Mouse (Mus musculus) large intestine, adult 2 months (tissue): ENCODE results near the gene Dnmt3a. TPM values are rescaled to one million over a fixed set of nuclear protein-coding genes. Genes with fewer than 3 reads are reported as not detected.
"Not testable (repeated sequence)": the region's sequence is repeated elsewhere in the genome, so short reads cannot be mapped to it uniquely, and the experiment has no call there.

Experiments
- DNase-seq: peaks from one replicate; pipeline ENCODE4 v3.0.0-alpha.2; 2012; ENCODE audit warnings: low read depth, low spot score
- WGBS: fragments of 180-500 bp; shearing (Covaris S2); methylation state at CpG from one replicate; pipeline ENCODE4 v1.1.7; 2018; 5-methylcytosine and 5-hydroxymethylcytosine counted together
- polyA plus RNA-seq: library from polyadenylated mRNA; depleted of rRNA; stranded (reverse); fragments of >200 nt; gene quantifications from 2 replicates; pipeline ENCODE4 v1.2.3, GENCODE M21; 2012

Dnmt3a gene
- polyA plus RNA-seq, 1 experiment = 5.7 TPM

DNA sequence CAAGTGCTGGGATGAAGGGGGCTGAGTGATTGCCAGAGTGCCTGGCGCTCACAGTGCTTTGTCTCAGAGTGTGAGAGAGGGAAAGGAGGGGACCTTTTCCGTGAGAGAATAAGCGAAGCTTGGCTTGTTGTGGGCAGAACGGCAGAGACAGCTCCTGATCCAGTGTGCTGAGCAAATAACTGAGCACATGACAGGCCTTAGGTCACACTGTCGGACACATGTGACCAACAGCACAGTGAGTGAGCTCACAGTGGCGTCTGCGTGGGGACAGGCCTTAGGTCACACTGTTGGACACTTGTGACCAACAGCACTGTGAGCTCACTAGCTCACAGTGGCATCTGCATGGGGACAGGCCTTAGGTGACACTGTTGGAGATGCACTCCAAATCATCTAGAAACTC is 88.7 kb downstream of the Dnmt3a start:
- no peak for DNase-seq
- 84% methylated on average over 7 of the region's 7 CpGs for WGBS

DNA sequence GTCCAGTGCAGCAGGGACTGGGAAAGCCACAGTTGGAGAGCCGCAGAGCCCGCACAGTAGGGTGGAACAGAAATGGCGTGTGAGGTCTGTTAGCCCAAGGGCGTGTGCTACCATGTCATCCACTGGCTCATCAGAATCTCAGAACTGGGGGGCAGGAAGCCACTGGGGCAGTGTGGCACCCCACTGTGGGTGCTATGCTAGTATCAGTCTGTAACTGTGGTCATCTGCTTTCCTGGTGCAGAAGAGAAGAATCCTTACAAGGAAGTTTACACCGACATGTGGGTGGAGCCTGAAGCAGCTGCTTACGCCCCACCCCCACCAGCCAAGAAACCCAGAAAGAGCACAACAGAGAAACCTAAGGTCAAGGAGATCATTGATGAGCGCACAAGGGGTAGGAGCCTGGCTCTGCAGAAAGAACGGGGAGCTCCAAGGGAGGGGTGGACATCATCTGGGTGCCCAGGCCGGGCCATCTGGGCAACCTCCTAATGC is 91.3 kb downstream of the Dnmt3a start:
- 85% methylated on average over 9 of the region's 9 CpGs for whole genome bisulfite sequencing

DNA sequence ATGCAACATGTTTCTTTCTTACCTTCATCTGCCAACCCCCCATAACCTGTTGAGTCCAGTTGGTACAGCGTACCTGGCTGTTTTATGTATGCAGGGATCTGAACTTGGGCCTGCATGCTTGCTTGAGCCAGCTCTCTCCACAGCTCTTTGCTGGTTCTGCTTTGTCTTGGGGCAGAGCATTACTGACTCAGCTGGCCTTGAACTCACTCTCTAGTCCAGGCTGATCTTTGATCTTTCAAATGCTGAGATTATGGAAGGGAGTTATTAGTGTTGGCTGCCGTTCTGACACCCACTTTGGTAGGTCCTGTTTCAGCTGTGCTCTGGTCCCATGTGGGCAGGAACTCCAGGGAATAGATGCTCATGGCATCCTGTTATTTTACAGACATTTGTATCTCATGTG is 93.0 kb downstream of the Dnmt3a start:
- DNase-seq = no peak
- 83% methylated on average over 2 of the region's 2 CpGs for WGBS

More for the DNA sequence above, 91.3 kb downstream of the Dnmt3a start:
- no peak for DNase-seq

DNA sequence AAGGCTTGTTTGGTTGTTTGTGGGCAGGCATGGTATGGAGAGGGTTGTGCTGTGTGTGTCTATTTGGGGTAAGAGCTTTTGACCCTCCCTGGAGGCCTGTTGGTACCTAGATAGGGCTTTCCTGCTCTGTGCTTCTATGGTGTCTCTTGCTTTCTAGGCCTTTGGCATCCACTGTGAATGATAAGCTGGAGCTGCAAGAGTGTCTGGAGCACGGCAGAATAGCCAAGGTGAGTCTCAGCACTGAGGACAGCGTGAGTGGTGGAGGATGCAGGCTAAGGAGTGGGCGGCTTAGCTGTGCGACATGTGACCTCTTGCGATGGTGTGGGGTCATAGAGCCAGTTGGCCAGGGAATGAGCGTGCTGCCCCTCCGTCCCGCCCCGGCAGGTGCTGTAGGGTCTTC is 99.6 kb downstream of the Dnmt3a start:
- DNase-seq = no peak
- WGBS = 92% methylated on average over 9 of the region's 9 CpGs

DNA sequence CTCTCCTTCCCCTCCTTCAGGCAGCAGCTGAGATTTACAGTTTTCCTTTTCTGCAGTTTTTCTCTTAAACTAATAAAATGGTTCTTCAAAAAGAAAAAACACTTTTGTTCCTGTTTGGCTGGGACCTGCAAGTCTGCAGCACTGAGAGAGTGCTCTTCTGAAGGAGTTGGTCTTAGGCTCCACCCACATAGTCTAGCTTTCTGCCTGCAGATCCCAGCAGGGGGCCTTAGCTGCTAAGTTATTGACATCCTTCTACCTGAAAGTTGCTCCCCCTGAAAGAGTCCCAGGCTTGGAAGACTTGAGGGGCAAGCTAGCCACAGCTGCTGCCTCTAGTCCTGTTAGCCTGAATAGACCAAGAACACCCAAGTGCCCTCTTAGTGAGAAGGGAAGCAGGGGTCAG is 100.5 kb downstream of the Dnmt3a start:
- no peak for DNase-seq

DNA sequence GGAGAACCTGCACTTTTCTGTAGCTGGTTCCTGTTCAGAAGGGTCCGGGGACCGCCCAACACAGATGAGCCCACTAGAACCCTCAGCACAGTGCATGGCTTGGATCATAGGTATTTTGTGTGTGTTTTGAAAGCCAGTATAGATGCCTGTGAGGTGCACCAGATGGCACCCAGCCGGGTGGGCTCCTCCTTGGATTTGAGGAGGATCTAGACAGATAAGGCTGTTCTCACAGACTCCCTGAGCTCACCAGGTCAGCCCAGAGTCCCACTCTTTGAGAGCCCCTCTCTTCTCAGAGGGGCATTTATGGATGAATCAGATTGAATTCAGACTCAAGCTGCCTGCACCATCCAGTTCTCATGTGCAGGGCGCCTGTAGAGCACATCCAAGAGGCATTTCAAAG is 101.2 kb downstream of the Dnmt3a start:
- WGBS = 93% methylated on average over 4 of the region's 4 CpGs
- DNase-seq = no peak

DNA sequence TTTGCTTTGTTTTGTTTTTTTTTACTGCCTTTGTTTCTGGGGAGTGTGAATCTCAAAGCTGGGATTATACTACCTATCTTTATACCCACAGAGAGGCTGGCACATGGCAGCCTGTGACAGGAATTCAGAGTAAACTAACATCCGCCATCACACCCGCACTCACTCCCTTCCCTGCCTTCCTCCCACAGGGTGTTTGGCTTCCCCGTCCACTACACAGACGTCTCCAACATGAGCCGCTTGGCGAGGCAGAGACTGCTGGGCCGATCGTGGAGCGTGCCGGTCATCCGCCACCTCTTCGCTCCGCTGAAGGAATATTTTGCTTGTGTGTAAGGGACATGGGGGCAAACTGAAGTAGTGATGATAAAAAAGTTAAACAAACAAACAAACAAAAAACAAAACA is 101.6 kb downstream of the Dnmt3a start:
- 86% methylated on average over 13 of the region's 13 CpGs for WGBS
- DNase-seq = no peak

DNA sequence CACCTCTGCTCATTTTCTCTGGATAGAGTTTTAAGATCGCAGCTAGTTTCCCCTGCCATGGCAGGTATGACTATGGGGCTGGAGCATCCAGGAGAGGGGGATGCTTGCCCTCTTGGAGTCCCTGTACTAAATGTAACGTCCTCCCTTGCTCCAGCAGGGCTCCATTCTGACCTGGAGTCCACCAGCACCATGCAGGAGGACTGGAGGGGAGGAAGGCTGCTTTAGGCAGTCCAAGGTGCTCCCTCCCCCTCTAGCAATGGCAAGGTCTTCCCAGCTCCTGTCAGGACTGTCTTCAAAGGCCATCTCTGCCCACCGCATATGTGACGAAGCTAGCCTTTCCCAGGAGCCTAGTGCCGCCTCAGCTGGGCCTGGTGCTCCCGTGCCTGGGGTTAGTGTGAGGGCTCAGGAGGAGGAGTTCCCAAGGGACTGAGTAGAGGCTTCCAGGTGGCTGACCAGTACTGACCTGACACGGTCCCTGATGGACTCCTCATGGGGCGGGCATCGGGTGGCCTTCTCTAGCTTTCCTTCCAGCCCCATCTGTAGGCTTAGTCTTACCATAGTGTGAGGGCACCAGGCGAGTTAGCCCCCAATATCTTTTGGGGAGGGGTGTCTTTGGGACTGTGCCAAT is 104.8 kb downstream of the Dnmt3a start:
- 82% methylated on average over 10 of the region's 10 CpGs for WGBS
- DNase-seq = no peak

DNA sequence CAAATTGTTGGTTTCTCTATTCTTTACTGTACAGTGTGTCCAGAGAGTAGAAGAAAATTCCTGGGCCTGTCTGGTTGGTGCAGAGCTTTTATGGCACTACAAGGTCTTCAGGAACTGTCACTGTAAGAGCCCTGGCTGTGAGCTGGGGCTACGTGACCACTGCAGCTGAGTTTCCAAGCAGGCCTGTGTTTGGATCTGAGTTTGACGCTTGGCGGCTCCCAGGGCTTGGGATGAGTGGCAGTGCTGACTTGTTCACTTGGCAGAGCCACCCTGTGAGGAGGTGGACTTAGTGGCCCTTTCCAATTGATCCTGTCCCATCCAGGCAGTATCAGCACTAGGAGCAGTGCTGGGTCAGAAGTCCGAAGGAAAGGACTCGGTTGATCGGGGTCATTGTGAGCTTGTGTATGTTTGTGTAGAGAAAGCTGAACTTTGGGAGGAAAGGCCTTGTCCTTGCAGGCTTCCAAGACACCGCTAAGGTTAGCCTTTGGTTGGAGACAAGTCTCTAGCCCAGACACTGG is 106.1 kb downstream of the Dnmt3a start:
- DNase-seq = no peak
- WGBS = 87% methylated on average over 7 of the region's 7 CpGs

DNA sequence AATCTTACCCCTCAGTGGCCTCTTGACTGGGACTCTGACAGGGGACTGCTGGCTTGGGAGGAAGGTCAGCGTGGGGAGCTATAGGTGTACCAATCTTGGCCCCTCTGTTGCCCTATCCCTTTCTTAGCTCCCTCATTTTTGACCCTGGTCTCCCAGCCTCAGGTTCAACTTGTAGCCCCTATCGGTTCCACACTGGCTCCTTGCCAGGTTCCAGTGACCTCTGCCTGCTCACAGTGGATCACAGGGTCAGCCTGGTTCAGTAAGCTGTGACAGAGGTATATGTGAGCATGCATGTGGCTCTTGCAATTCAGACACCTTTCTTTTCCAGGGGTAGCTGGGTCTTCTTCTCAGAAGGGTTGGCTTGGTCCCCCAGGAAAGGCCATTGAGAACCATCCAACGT is 110.0 kb downstream of the Dnmt3a start:
- 79% methylated on average over 3 of the region's 3 CpGs for WGBS
- DNase-seq = no peak

DNA sequence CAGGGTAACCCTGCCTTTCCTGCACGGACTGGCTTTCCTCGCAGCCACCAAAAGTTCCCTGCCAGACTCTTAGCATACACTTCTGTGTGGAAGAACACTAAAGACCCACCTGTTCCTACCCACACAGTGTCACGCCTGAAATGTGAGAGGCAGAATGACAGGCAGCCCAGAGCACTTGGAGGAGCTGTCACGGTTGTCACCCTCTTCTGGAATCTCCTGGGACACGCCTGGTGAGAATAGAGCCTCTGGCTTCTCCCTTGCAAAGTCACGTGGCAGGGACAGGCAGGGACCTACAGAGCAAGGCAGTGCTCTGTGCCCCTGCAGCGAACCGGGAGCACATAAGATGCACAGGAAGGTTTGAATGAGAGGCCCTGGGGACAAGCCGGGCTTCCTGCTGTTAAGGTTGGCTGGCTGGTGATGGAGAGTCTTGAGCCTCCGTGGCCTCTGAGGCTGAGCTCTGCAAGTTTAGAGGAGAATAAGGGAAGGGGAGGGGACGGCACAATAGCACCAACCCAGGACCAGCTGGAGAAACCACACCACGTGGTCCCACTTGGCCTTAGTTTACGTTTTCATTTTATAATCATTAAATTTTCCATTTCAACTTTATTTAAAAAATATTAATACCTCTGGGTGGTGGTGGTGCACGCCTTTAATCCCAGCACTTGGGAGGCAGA is 112.0 kb downstream of the Dnmt3a start:
- WGBS = 40% methylated on average over 14 of the region's 14 CpGs

DNA sequence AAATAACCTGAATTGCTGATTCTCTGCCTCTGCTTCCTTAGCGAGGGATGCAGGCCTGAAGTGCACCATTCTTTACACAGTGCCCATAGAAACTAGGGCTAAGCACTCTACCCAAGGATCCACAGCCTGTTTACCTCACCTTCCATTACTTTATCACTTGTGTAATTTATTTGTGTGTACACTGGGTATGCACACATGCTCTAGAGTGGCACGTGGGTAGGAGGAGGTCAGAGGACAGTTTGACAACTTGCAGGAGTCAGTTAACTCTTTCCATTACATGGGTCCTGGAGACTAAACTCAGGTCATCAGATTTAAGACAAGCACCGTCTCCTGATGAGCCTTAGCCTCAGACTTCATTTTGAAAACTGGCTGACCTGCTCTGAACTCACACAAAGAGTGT is 112.8 kb downstream of the Dnmt3a start:
- DNase-seq = no peak
- 60% methylated on average over 3 of the region's 3 CpGs for WGBS

More for the DNA sequence above, 112.0 kb downstream of the Dnmt3a start:
- DNase-seq = no peak

DNA sequence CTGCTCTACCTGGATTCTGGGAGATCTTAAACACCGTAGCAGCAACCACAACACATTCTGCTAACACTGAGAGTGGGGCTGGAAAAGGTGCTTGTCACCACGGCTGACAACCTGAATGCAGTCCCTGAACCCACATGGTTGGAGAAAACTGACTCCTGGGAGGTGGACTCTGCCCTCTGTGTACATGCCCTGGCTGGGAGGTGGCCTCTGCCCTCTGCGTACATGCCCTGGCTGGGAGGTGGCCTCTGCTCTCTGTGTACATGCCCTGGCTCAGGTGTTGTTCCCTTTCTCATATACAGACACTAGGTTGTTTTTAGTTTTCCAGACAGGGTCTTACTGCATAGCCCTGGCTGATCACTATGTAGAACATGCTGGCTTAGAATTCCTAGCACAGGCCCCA is 113.6 kb downstream of the Dnmt3a start:
- DNase-seq = no peak
- 42% methylated on average over 3 of the region's 3 CpGs for WGBS

DNA sequence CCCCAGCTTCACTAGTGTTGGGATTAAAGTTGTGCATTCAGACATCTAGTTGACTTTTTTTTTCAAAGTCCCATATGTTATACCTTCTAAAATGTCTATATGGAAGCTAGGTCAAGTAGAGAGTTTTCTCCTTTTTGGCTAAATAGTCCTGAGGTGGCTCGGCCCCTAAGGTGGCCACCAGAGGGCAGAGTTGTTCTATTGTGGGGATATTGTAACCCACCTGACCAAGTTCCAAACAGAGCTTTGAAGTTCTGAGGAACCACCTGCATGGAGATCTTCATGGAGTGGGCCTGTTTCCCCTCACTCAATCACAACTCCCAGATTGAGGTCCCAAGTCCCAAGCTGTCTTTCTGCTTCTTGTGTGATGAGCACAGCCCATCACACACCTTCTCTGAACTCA is 120.3 kb downstream of the Dnmt3a start:
- peak; percentile 22 for DNase-seq
- WGBS = 5% methylated on average over 1 of the region's 1 CpGs

DNA sequence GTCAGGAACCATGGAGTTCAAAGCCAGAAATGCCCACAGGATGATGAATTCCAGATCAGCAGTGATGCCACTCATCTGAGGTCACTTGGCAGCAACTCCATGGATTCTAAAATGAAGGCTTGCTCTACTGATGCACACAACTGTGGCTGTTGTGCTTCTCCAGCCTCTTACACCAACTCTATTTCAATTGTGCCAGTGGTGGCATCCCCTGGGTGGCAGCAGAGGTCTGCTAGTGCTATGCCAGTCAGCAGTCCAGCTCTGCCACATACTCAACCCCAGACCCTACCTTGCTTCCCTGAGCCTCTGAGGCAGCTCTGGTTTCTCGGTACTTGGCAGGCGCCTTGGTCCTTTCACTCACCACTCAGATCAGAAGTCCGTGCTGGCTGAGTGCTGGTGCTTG is 123.0 kb downstream of the Dnmt3a start:
- DNase-seq = no peak
- WGBS = 75% methylated on average over 3 of the region's 3 CpGs

DNA sequence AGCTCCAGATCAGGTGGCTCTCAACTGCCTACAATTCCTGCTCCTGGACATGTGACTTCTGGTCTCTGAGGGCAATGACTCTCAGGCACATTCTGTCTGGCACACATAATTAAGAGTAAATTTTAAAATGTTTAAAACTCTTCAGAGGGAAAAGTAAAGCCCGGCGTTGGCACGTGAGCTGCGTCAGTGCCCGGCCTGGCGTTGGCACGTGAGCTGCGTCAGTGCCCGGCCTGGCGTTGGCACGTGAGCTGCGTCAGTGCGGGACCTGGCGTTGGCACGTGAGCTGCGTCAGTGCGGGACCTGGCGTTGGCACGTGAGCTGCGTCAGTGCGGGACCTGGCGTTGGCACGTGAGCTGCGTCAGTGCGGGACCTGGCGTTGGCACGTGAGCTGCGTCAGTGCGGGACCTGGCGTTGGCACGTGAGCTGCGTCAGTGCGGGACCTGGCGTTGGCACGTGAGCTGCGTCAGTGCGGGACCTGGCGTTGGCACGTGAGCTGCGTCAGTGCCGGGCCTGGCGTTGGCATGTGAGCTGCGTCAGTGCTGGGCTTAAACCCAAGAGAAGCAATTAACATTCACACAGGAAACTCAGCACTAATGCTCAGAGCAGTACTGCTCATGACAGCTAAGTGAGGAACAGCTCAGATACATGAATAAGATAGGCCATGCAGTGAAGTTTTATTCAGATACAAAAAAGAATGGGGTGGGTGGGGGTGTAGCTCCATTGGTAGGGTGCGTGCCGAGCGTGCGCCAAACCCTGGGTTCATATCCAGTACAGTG is 124.5 kb downstream of the Dnmt3a start:
- 89% methylated on average over 41 of the region's 47 CpGs for WGBS
- not testable (repeated sequence) for DNase-seq

DNA sequence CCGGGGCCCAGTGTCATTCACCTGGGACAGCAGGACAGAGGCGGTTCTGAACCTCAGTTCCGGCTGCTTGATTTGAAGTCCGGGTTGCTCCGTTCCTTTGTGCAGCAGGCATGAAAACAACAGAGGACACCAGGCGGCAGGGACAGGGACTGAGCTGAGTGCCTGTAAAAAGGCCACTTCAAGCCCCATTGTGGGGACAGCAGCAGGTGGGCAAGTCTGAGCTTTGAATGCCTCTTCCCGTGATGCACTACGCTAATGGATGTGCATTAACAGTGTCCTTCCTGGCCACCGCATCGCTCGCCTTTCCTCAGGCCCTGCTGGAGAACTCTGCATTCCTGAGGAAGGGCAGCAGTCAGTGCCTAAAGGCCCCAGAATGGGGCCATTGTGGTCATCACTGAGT is 136.2 kb downstream of the Dnmt3a start:
- WGBS = 49% methylated on average over 11 of the region's 11 CpGs
- DNase-seq = no peak

DNA sequence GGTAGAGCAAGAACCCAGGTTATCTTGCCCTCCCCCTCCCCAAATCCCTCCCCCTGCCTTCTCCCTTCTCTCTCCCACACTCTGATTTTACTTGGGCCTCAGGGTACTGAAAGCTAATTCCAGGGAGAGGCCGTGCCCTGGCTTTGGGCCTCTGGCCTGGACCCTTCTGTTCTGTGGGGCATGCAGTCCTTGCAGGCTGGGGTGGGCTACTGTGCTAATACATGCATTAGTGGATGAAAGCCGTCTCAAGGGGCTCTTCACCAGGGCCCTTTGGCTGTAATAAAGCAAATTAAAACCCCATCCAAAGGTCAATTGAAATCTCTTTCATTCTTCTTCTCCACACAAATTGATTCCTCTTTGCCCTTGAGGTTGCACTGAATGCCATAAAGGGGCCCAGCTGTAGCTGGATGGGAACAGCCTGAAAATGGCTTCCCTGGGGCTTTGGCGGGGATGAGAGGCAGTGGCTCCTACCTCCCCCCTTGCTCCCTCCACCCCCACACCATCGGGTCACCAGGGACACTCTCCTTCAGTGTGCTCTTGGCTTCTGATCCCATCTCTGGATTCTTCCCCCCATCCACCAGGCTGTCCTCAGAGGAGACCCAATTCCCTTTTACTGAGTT is 138.8 kb downstream of the Dnmt3a start:
- DNase-seq = no peak
- WGBS = 57% methylated on average over 4 of the region's 4 CpGs

DNA sequence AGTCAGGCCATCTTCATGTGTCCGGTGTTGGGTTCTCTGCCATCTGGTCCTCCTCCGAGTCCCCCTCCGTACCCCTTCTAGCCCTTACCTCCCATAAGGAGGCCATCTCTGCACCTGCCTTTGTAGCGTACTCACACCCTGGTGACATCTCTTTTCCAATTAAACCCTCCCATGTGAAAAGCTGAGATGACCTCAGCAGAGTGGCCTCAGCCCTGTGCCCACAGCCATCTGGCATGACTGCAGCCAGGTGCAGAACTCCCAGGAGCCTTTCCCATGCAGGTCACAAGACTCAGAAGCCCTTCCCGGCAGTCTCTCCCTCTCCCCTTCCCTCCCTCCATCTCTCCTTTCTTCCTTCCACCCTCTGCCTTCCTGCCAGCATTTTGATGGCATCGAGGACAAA is 141.7 kb downstream of the Dnmt3a start:
- WGBS = 69% methylated on average over 6 of the region's 6 CpGs
- no peak for DNase-seq

DNA sequence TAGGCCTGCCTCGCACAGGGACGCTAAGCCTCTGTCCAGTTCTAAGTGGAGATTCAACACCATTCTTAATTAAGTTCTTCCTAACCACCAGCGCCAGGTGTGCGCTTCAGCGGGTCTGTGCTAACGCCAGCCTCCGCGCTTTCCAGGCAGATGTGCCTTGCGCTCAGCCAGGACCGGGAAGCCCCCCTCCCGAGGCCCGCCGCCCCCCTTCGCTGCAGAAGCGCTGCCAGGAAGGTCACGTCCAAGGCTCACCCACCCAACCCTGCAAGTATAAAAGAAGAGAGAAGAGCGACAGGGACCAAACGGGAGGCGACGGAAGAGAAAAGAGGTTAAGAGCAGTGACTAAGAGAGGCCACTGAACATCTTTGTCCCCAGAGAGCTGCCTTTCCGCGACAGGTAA is 148.8 kb downstream of the Dnmt3a start, which contains the start of gene Pomc:
Gene Pomc, plus strand, starts transcription at position 301 of the 400 bp plus-strand sequence.
- WGBS = 26% methylated on average over 22 of the region's 22 CpGs
- no peak for DNase-seq
